Comparison of ENCODE assay signal across 26 mouse cellular contexts in genomic region chr4:97281126-97281779, GRCm38 (mm10).
A peak's percentile ranks its signal among the peaks of the same experiment; 100 is the strongest.
DNase-seq lines count a peak whose midpoint lies in the region; ATAC-seq and TF ChIP-seq lines count a peak whose summit lies in the region.
"Had no signal": no experiment of that assay in that cellular context is flagged by ENCODE, and none has a peak within 500 bp of the region (broad histone marks: within the 10 kb centered on the region; RNA-seq: fewer than 3 reads in every experiment).

No protein-coding gene starts in this region.

- no peak for TF ChIP-seq CTCF in kidney, adult 2 months (conservative IDR thresholded peaks at IDR 0.05; ENCODE audit: insufficient read depth, insufficient read length, low read depth, low read length)

- H3K4me3 ChIP-seq in midbrain, embryonic 12.5 days, result no peak overlapping the region
- H3K4me3 ChIP-seq in midbrain, embryonic 10.5 days, result no peak overlapping the region
- H3K4me3 ChIP-seq in forebrain, embryonic 11.5 days (ENCODE audit: low read depth, low read length), result no peak overlapping the region
- H3K4me3 ChIP-seq in forebrain, embryonic 15.5 days, result no peak overlapping the region
- no peak overlapping the region for H3K4me3 ChIP-seq in kidney, adult 2 months (ENCODE audit: insufficient read depth, low read depth, low read length)
- H3K4me3 ChIP-seq: embryonic facial prominence, embryonic 15.5 days; hindbrain, embryonic 15.5 days; layer of hippocampus, adult 2 months; left cerebral cortex, adult 2 months; limb, embryonic 13.5 days; lung, embryonic 15.5 days; neural tube, embryonic 13.5 days had no signal

- H3K27me3 ChIP-seq in midbrain, embryonic 12.5 days, result no peaks in the 10 kb centered on the region
- no peaks in the 10 kb centered on the region for H3K27me3 ChIP-seq in midbrain, embryonic 10.5 days (ENCODE audit: low read depth, poor library complexity, severe bottlenecking)
- no peaks in the 10 kb centered on the region for H3K27me3 ChIP-seq in forebrain, embryonic 11.5 days (ENCODE audit: control insufficient read depth, insufficient read depth, low read length)
- H3K27me3 ChIP-seq in forebrain, embryonic 15.5 days, result no peaks in the 10 kb centered on the region
- no peaks in the 10 kb centered on the region for H3K27me3 ChIP-seq in kidney, adult 2 months (replicated peaks; ENCODE audit: control insufficient read depth, insufficient read depth, low read length)
- H3K27me3 ChIP-seq: CH12.LX; embryonic facial prominence, embryonic 15.5 days; hindbrain, embryonic 15.5 days; limb, embryonic 13.5 days; lung, embryonic 15.5 days; neural tube, embryonic 13.5 days had no signal

- H3K36me3 ChIP-seq in midbrain, embryonic 12.5 days, result no peaks in the 10 kb centered on the region
- H3K36me3 ChIP-seq in midbrain, embryonic 10.5 days, result no peaks in the 10 kb centered on the region
- no peaks in the 10 kb centered on the region for H3K36me3 ChIP-seq in forebrain, embryonic 11.5 days (ENCODE audit: control insufficient read depth, insufficient read depth, low read length)
- H3K36me3 ChIP-seq in forebrain, embryonic 15.5 days, result no peaks in the 10 kb centered on the region
- H3K36me3 ChIP-seq in kidney, adult 2 months (ENCODE audit: control insufficient read depth, insufficient read depth, low read length), result no peaks in the 10 kb centered on the region
- H3K36me3 ChIP-seq: embryonic facial prominence, embryonic 15.5 days; hindbrain, embryonic 15.5 days; limb, embryonic 13.5 days; lung, embryonic 15.5 days; neural tube, embryonic 13.5 days had no signal

- no peak overlapping the region for H3K4me2 ChIP-seq in midbrain, embryonic 12.5 days (replicated peaks)
- H3K4me2 ChIP-seq in forebrain, embryonic 11.5 days (ENCODE audit: low read depth, low read length, severe bottlenecking), result no peak overlapping the region
- no peak overlapping the region for H3K4me2 ChIP-seq in forebrain, embryonic 15.5 days (replicated peaks)
- H3K4me2 ChIP-seq: embryonic facial prominence, embryonic 15.5 days; heart, embryonic 11.5 days; hindbrain, embryonic 15.5 days; limb, embryonic 13.5 days; liver, embryonic 11.5 days; lung, embryonic 15.5 days; neural tube, embryonic 13.5 days had no signal

- 53% methylated on average over 4 of the region's 4 CpGs for WGBS in midbrain, embryonic 12.5 days
- WGBS in midbrain, embryonic 10.5 days, result 65% methylated on average over 4 of the region's 4 CpGs
- 27% methylated on average over 4 of the region's 4 CpGs for WGBS in forebrain, embryonic 11.5 days
- 17% methylated on average over 4 of the region's 4 CpGs for WGBS in forebrain, embryonic 15.5 days
- 86% methylated on average over 4 of the region's 4 CpGs for WGBS in kidney, adult 2 months

- no peak overlapping the region for H3K9ac ChIP-seq in midbrain, embryonic 12.5 days (replicated peaks)
- H3K9ac ChIP-seq in forebrain, embryonic 11.5 days (ENCODE audit: low read length), result no peak overlapping the region
- no peak overlapping the region for H3K9ac ChIP-seq in forebrain, embryonic 15.5 days (replicated peaks)
- H3K9ac ChIP-seq: embryonic facial prominence, embryonic 15.5 days; hindbrain, embryonic 15.5 days; limb, embryonic 13.5 days; lung, embryonic 15.5 days; neural tube, embryonic 13.5 days had no signal

- H3K27ac ChIP-seq in midbrain, embryonic 12.5 days (replicated peaks), result no peak overlapping the region
- no peak overlapping the region for H3K27ac ChIP-seq in midbrain, embryonic 10.5 days (replicated peaks)
- no peak overlapping the region for H3K27ac ChIP-seq in forebrain, embryonic 11.5 days (ENCODE audit: low read depth, low read length)
- no peak overlapping the region for H3K27ac ChIP-seq in forebrain, embryonic 15.5 days (replicated peaks)
- H3K27ac ChIP-seq in kidney, adult 2 months (ENCODE audit: insufficient read depth, low read depth, low read length), result no peak overlapping the region
- H3K27ac ChIP-seq: embryonic facial prominence, embryonic 15.5 days; hindbrain, embryonic 15.5 days; layer of hippocampus, adult 2 months; left cerebral cortex, adult 2 months; limb, embryonic 13.5 days; lung, embryonic 15.5 days; neural tube, embryonic 13.5 days had no signal

- H3K9me3 ChIP-seq in midbrain, embryonic 12.5 days, result no peaks in the 10 kb centered on the region
- H3K9me3 ChIP-seq in midbrain, embryonic 10.5 days (replicated peaks), result no peaks in the 10 kb centered on the region
- no peaks in the 10 kb centered on the region for H3K9me3 ChIP-seq in forebrain, embryonic 11.5 days (ENCODE audit: control insufficient read depth, low read length)
- no peaks in the 10 kb centered on the region for H3K9me3 ChIP-seq in forebrain, embryonic 15.5 days
- H3K9me3 ChIP-seq: embryonic facial prominence, embryonic 15.5 days; hindbrain, embryonic 15.5 days; limb, embryonic 13.5 days; lung, embryonic 15.5 days; neural tube, embryonic 13.5 days had no signal

- TF ChIP-seq POLR2A in kidney, adult 2 months (IDR thresholded peaks at IDR 0.05; ENCODE audit: low read depth, low read length), result no peak

- ATAC-seq in midbrain, embryonic 12.5 days (ENCODE audit: low FRiP score, low read depth), result peak; percentile 57
- ATAC-seq in forebrain, embryonic 11.5 days (replicated peaks; ENCODE audit: low FRiP score), result peak; percentile 92
- ATAC-seq in forebrain, embryonic 15.5 days (replicated peaks), result peak; percentile 92

- DNase-seq in midbrain, embryonic 10.5 days (ENCODE audit: low spot score), result no peak
- no peak for DNase-seq in forebrain, embryonic 11.5 days (ENCODE audit: low spot score)
- DNase-seq in adrenal gland, postnatal 4 days (ENCODE audit: low spot score in 2 of 2), result no peak
- no peak for DNase-seq in right cerebral cortex, postnatal 36 days (ENCODE audit: low spot score in 2 of 2)
- no peak for DNase-seq in kidney, adult 2 months
- DNase-seq: adrenal gland, adult 8-10 months; B cell, adult 2 months; cerebellum, adult 11-12 months; cerebellum, adult 9-11 months; gastrocnemius, postnatal 25 days; heart, adult 11 months; heart, postnatal 36 days; kidney, adult 18-20 months; kidney, postnatal 36 days had no signal

- H3K4me1 ChIP-seq in midbrain, embryonic 12.5 days, result peaks cover 17% of the 10 kb centered on the region
- H3K4me1 ChIP-seq in midbrain, embryonic 10.5 days, result peaks cover 14% of the 10 kb centered on the region
- H3K4me1 ChIP-seq in forebrain, embryonic 11.5 days (replicated peaks; ENCODE audit: control insufficient read depth, insufficient read depth, low read length), result peaks cover 7% of the 10 kb centered on the region; the same call in 1 of the 2 replicates
- H3K4me1 ChIP-seq in forebrain, embryonic 15.5 days, result peaks cover 38% of the 10 kb centered on the region
- H3K4me1 ChIP-seq in kidney, adult 2 months (ENCODE audit: control insufficient read depth, insufficient read depth, low read length), result no peaks in the 10 kb centered on the region
- H3K4me1 ChIP-seq: limb, embryonic 13.5 days; lung, embryonic 15.5 days; neural tube, embryonic 13.5 days had no signal
